Mouse (Mus musculus) colon, adult 2 months (tissue): ENCODE measurements around the gene Cox18. TPM values are rescaled to one million over a fixed set of nuclear protein-coding genes. Genes with fewer than 3 reads are reported as not detected.

ENCODE experiments used
- polyA plus RNA-seq: library from polyadenylated mRNA; depleted of rRNA; stranded (reverse); fragments of >200 nt; gene quantifications from 2 replicates; pipeline ENCODE4 v1.2.3, GENCODE M21; 2012; rRNA removed

Gene Cox18
- polyA plus RNA-seq = 23.1 and 34.4 TPM in 2 replicates

DNA sequence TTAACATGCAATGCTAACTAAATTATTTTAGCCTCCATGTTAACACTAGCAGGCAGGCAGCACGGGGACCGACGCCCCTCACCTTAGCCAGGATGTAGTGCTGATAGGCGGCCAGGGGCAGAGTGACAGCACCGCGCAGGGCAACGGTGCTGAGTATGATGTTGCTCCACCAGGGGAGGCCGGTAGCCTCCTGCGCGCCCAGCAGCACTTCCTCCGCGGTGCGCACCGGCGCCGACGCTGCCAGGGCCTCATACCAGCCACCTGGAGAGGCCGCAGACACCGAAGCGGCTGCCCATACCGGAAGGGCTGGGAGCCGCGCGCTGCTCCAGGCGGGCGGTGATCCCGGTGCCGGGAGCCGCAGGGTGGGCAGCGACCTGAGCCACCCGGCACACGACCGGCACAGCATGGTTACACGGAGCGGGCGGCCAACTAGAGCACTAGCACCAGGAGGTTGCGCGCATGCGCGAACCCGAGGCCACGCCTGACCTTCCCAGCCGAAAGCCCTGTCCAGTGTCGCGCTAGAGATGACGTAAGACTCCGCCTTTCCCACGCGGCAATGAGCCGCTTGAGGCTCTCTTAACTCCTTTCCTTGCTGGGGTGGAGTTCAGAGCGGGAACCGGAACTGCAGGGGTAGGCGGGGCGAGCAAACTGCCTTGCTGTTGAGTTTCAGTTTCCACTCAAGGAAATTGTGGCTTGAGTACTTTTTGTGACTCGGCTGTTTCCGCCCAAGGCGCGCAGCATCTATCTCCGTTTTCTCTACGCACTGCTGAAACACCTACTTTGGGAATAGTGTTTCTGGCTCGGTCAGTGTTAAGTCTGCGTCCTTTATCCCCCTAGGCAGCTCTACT lies at the start of gene Cox18:
Gene Cox18, minus strand, starts transcription at position 468 of the 848 bp plus-strand sequence.

Other genes starting within 250 kb of the Cox18 start
- 15.2 and 17.3 TPM in 2 replicates for gene Ankrd17, start 142.6 kb upstream of the Cox18 start, polyA plus RNA-seq
- gene Gm9958, start 143.2 kb upstream of the Cox18 start, polyA plus RNA-seq = 0.59 and 0.76 TPM in 2 replicates
- 1.5 and 2.0 TPM in 2 replicates for gene Alb, start 236.9 kb upstream of the Cox18 start, polyA plus RNA-seq